Mouse (Mus musculus) lung, postnatal 4 days (tissue): ENCODE results near the gene Gbp6.
"Not testable (repeated sequence)": the region's sequence is repeated elsewhere in the genome, so short reads cannot be mapped to it uniquely, and the experiment has no call there.

Experiments used
- DNase-seq, 2 experiments: peaks; one replicate each; pipeline ENCODE4 v3.0.0; 2021

The Gbp6 gene

GRCm38 (mm10) chr5:105293226-105294165, at the start of gene Gbp6, which contains the start of gene Gm43302:
Gene Gbp6, minus strand, starts transcription at chr5:105293698.
Gene Gm43302, minus strand, starts transcription at chr5:105293695.
- peak; percentile 47 for DNase-seq

DNA sequence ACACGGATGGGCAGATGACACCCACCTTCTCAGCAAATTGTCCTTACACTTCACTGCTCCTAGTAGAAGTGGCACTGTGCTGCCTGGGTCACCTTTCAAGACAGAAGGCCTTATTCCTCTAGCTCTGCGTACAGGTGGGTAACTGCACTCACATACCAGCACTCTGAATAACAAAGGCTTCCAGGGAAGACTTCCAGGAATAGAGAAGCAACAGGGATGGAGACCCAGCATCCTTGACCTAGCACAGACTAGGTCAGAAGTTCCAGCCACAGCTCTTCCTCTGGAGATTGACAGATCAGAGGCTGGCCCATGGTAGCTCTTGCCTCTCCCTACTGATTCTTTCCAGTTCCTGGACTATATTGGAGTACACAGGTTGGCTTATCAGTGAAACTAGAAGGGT, 47.8 kb upstream of the Gbp6 start:
- DNase-seq = no peak

DNA sequence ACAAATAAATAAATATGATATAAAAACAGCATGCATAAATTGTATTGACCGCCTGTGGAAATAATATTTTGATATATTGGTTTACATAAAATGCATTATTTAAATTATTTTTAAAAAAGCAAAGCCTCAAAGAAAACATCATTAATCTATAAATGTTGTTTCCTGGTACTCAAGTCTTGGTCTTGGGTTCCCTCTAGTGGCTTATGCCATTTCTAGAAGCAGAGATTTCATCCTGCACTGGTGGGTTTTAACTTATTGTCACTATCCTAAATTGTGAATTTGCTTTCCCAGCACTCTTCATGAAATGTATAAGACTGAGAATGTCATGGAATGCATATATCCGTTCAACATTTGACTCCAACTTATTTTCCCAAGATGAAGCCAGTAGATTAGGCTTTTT, 29.0 kb upstream of the Gbp6 start:
- DNase-seq = no peak

GRCm38 (mm10) chr5:105310941-105311340, 17.4 kb upstream of the Gbp6 start:
- DNase-seq = no peak

DNA sequence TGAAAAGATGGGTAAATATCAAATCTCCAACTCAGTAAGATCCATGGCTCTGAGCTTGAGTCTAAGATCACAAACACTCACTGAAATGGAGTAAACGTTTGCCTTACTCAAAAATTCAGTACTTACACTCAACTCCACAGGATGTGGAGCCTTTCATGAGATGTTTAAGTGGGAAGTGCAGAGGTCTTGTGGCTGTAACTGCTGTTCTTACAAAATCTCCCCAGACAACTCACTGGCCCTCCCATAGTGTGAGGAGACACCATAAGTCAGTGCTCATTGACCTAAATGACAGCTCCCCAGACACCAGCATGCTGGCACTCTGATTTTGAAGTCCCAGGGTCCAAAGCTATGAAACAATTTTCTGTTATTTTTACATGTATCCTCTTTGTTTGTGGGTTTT, 15.7 kb upstream of the Gbp6 start:
- not testable (repeated sequence) for DNase-seq

- not testable (repeated sequence) for DNase-seq
Measured at GRCm38 (mm10) chr5:105306946-105307345, 13.4 kb upstream of the Gbp6 start.

DNA sequence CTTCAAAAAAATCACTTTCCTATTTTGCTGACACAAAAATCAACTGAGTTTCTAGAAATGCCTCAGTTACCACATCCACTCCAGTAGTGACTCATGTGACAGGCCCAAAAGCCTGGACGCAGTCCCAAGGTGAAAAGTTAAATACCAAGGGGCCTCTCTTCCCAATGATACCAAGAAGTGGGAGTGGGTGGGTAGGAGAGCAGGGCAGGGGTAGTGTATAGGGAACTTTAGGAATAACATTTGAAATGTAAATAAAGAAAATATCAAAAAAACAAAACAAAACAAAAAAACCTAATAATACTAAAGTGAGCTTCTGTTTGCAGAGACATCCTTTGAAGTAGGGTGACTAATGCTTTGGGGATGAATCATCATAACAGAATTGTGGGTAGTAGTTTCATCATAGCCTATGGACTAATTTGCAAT, 12.7 kb upstream of the Gbp6 start:
- DNase-seq = no peak

GRCm38 (mm10) chr5:105305671-105306070, 12.2 kb upstream of the Gbp6 start:
- DNase-seq = not testable (repeated sequence)

GRCm38 (mm10) chr5:105301963-105302362, 8.5 kb upstream of the Gbp6 start:
- DNase-seq = no peak

- no peak for DNase-seq
Measured at GRCm38 (mm10) chr5:105301531-105301930, 8.0 kb upstream of the Gbp6 start.

GRCm38 (mm10) chr5:105295746-105296145, 2.2 kb upstream of the Gbp6 start:
- DNase-seq = peak in 1 of 2 experiments; percentile 9

- DNase-seq = no peak
Measured at GRCm38 (mm10) chr5:105292492-105292891, 1.0 kb downstream of the Gbp6 start.

DNA sequence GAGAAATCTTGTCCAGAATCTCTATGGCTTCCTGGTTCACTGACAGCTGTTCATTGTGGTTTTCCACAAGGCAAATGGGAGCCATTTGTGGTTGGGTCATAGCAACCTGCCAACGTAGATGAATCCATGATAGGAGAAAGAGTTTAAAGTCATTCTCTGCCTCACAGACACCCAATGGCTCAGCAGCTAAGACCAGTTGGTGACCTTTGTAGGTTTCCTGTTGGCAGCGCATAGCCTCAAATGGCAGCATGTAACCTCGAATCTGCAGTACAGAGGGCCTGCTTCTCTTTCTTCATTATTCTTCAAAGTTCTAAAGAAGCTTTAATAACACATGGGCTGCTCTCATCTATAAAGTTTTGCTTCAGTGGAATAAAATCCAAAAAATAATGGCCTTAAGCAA, 2.6 kb downstream of the Gbp6 start:
- not testable (repeated sequence) for DNase-seq

DNA sequence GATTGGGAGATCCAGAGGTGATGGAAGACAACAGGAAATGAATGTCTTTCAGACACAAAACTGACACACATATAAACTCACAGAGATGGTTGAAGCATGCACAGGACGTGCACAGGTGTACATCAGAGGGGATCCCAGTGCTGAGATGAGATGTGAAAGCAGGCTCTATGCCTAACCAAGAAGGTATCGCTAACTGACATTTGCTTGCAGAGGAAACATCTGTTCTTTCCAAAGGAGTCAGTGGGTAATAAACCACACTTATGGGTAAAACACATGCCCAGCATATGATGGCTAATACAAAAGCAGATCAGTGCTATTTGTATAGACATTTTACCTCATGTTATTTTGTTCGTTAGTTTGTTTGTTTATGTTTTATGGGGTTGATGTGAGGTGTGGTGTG, 32.8 kb downstream of the Gbp6 start:
- not testable (repeated sequence) for DNase-seq

GRCm38 (mm10) chr5:105252491-105252890, 41.0 kb downstream of the Gbp6 start:
- DNase-seq = no peak

DNA sequence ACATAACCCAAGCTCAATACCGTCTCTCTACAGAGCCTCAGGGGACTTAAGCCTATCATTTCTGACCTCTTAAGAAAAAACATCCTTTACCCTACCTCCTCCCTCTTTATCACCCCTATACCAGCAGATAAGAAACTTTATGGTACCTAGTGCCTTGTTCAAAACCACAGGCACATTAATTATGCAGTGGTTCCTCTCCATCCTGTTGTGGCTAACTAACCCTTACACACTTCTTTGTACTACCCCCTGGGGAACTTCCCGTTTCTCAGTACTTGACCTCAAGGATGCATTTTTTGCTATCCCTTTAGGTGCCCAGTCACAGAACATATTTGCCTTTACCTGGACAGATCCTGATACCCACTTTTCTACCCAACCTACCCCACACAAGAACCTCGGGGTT, 48.8 kb downstream of the Gbp6 start:
- not testable (repeated sequence) for DNase-seq

DNA sequence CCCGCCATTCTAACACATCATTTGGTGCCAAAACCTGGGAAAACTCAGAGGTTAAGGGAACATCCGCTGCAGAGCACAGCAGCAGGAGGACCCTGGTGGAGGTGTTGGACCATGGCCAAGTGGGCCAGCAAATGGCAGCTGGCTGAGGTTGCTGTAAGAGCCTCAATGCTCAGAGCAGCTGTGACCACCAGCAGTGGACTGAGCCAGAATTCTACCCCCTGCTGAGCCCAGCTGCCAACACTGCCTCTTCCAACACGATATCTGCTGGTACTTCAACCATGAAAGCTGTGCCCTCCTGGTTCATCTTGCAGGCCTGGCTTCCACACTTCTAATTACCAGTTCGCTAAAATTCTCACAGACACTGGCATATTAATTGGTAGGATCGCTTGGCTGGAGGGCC, 52.5 kb downstream of the Gbp6 start:
- DNase-seq = peak; percentile 4 to 48

DNA sequence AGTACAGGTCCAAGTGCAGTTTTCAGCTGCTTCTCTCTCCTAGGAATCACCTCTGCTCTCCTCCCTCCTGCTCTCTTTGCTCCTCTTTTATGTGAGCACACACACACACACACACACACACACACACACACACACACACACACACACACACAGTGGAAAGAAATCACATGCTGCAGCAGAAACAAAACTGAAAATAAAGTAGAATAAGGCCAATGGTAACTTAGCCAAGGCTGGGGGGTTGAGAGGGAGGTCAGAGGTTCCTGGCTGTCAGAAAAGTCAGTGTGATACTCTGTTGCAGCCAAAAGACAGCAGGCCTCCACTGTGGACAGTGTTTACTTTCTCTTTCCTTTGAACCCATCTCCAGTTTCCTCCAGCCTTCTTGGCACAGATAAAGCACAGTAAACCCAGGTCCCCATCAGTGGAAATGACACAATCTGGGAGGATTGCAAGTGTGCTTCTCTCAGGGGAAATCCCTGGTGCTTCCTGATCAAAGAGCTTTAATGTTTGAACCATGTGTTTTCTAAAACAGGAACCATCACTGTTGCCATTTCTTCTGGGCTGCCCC, 53.9 kb downstream of the Gbp6 start, which contains the start of gene Gbp10:
Gene Gbp10, minus strand, starts transcription at position 51 of the 565 bp plus-strand sequence.
- peak; percentile 14 to 47 for DNase-seq

- not testable (repeated sequence) for DNase-seq
Measured at GRCm38 (mm10) chr5:105238402-105238801, 55.1 kb downstream of the Gbp6 start.

GRCm38 (mm10) chr5:105236040-105236439, 57.5 kb downstream of the Gbp6 start:
- not testable (repeated sequence) for DNase-seq
